Mouse (Mus musculus): Measurements from ENCODE around the gene Atp5g2. TPM values are rescaled to one million over a fixed set of nuclear protein-coding genes. Genes with fewer than 3 reads are reported as not detected.

Atp5g2 gene
- polyA plus RNA-seq, 1 experiment from 2014 or later: 72.3 TPM

DNA sequence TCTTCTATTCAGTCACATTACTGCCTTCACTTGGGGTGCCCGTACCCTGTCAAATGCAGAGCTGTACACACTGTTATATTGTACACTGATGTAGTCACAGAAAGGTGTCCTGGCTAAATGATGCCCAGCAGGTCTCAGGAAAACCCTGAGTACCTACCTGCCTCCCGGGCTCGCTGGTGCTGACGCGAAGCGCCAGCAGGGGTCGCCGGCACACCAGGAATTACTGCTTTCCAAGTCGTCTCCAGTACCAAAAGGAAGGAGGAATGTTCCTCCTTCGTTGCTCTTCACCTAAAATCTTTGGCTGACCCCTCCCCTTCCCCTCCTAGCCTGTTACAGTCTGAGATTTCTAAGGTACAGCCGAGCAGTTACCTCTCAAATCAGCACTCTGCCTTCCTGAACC, 26.0 kb upstream of the Atp5g2 start:
- DNase-seq (peak; percentile 87), ATAC-seq (ENCODE audit: low FRiP score, low TSS enrichment) (peak; percentile 6; the same call in 1 of the 2 replicates)
- no peaks in the 10 kb centered on the region for H3K36me3 ChIP-seq (ENCODE audit: control insufficient read depth, insufficient read depth, low read length)
- peaks cover 48% of the 10 kb centered on the region for H3K27me3 ChIP-seq (ENCODE audit: control insufficient read depth, insufficient read depth, low read length)
- H3K9me3 ChIP-seq (ENCODE audit: control insufficient read depth, low read length): no peaks in the 10 kb centered on the region
- H3K4me3 ChIP-seq (replicated peaks; ENCODE audit: low read depth, low read length): no peak overlapping the region
- WGBS: 2% methylated on average over 11 of the region's 11 CpGs
- no peak overlapping the region for H3K4me2 ChIP-seq (ENCODE audit: low read length)
- no peak overlapping the region for H3K27ac ChIP-seq (replicated peaks; ENCODE audit: low read depth, low read length)
- H3K4me1 ChIP-seq (ENCODE audit: control insufficient read depth, insufficient read depth, low read length): peaks cover 13% of the 10 kb centered on the region; the same call in 1 of the 2 replicates
- H3K9ac ChIP-seq (replicated peaks; ENCODE audit: low read length): no peak overlapping the region

DNA sequence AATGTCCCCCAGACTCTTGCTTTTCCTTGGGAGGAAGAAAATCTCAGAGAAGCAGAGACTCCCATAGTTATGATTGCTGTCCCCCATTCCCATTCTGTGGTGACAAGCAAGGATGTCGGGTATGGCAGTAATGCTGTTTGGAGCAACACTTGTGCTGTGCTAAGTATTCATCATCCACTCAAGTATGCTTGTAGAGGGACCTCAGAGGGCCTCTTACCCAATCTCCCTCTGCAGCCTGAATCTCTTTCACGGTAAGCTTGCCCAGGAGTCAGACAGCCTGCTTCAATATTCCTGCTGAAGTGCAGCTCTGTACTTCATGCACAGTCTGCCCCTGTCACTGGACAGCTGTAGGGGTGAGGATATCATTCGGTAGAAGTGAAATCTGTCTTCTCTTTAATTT, 24.7 kb upstream of the Atp5g2 start:
- H3K9me3 ChIP-seq (ENCODE audit: control insufficient read depth, low read length): no peaks in the 10 kb centered on the region
- DNase-seq (no peak), ATAC-seq (ENCODE audit: low FRiP score, low TSS enrichment) (no peak)
- peaks cover 21% of the 10 kb centered on the region; the same call in 1 of the 2 replicates for H3K4me1 ChIP-seq (ENCODE audit: control insufficient read depth, insufficient read depth, low read length)
- no peak overlapping the region for H3K9ac ChIP-seq (replicated peaks; ENCODE audit: low read length)
- no peak overlapping the region for H3K27ac ChIP-seq (replicated peaks; ENCODE audit: low read depth, low read length)
- no peak overlapping the region for H3K4me3 ChIP-seq (replicated peaks; ENCODE audit: low read depth, low read length)
- H3K27me3 ChIP-seq (ENCODE audit: control insufficient read depth, insufficient read depth, low read length): peaks cover 48% of the 10 kb centered on the region
- no peak overlapping the region for H3K4me2 ChIP-seq (ENCODE audit: low read length)
- no peaks in the 10 kb centered on the region for H3K36me3 ChIP-seq (ENCODE audit: control insufficient read depth, insufficient read depth, low read length)
- 42% methylated on average over 3 of the region's 3 CpGs for WGBS

DNA sequence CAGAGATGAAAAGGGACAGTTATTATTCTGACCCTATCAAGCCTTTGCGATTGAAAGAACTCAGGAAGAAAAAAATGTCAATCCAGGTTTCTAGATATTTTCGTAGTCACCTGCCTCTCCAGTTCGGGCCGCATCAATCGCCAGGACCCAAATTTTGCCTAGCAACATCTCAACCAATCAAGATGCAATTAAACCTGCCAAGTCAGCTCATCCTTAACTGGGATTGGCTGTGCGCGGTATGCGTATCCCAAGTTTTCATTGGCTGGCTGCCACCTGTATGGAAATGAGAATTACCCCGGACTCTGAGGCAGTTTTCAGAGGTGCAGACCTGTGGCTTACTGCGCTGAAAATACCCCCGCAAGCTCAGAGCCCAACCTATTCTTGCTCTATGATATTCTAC, 21.4 kb upstream of the Atp5g2 start:
- peaks cover 59% of the 10 kb centered on the region for H3K27me3 ChIP-seq (ENCODE audit: control insufficient read depth, insufficient read depth, low read length)
- no peaks in the 10 kb centered on the region for H3K9me3 ChIP-seq (ENCODE audit: control insufficient read depth, low read length)
- H3K36me3 ChIP-seq (ENCODE audit: control insufficient read depth, insufficient read depth, low read length): no peaks in the 10 kb centered on the region
- H3K4me3 ChIP-seq (replicated peaks; ENCODE audit: low read depth, low read length): peak overlapping the region; percentile 42
- peak overlapping the region; percentile 57; the same call in 1 of the 2 replicates for H3K9ac ChIP-seq (replicated peaks; ENCODE audit: low read length)
- H3K4me1 ChIP-seq (ENCODE audit: control insufficient read depth, insufficient read depth, low read length): peaks cover 27% of the 10 kb centered on the region; the same call in 1 of the 2 replicates
- peak; percentile 63 for ATAC-seq (ENCODE audit: low FRiP score, low TSS enrichment)
- H3K4me2 ChIP-seq (ENCODE audit: low read length): peak overlapping the region; percentile 71
- WGBS: under 1% methylated on average over 11 of the region's 11 CpGs
- peak; percentile 92 for DNase-seq
- H3K27ac ChIP-seq (replicated peaks; ENCODE audit: low read depth, low read length): peak overlapping the region; percentile 81

DNA sequence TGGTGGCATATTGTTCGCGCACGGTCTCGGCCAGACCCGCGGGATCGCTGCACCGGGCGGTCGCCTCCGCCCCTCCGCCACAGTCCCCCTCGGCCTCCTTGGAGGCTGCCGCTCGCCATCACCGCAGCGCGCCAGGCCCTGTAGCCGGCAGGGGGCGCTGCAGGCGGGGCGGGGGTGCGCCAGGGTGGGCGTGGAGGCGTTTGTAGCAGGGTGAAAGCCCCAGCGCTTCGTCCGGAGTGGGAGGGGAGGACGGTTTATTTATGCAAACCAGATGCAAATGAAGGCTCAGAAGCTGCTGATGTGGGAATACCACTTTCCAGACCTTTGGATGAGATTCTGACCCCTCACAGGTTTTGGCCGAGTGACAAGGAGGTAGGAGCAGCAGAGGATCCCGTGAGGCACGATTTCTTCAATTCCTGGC, 20.8 kb upstream of the Atp5g2 start:
- no peaks in the 10 kb centered on the region for H3K36me3 ChIP-seq (ENCODE audit: control insufficient read depth, insufficient read depth, low read length)
- H3K4me2 ChIP-seq (ENCODE audit: low read length): peak overlapping the region; percentile 71
- H3K4me1 ChIP-seq (ENCODE audit: control insufficient read depth, insufficient read depth, low read length): peaks cover 27% of the 10 kb centered on the region; the same call in 1 of the 2 replicates
- WGBS: under 1% methylated on average over 32 of the region's 32 CpGs
- DNase-seq: peak; percentile 91
- peak overlapping the region; percentile 81 for H3K27ac ChIP-seq (replicated peaks; ENCODE audit: low read depth, low read length)
- H3K9ac ChIP-seq (replicated peaks; ENCODE audit: low read length): peak overlapping the region; percentile 57
- peak overlapping the region; percentile 42 for H3K4me3 ChIP-seq (replicated peaks; ENCODE audit: low read depth, low read length)
- H3K27me3 ChIP-seq (ENCODE audit: control insufficient read depth, insufficient read depth, low read length): peaks cover 54% of the 10 kb centered on the region
- peak; percentile 83 for ATAC-seq (ENCODE audit: low FRiP score, low TSS enrichment)
- H3K9me3 ChIP-seq (ENCODE audit: control insufficient read depth, low read length): no peaks in the 10 kb centered on the region

DNA sequence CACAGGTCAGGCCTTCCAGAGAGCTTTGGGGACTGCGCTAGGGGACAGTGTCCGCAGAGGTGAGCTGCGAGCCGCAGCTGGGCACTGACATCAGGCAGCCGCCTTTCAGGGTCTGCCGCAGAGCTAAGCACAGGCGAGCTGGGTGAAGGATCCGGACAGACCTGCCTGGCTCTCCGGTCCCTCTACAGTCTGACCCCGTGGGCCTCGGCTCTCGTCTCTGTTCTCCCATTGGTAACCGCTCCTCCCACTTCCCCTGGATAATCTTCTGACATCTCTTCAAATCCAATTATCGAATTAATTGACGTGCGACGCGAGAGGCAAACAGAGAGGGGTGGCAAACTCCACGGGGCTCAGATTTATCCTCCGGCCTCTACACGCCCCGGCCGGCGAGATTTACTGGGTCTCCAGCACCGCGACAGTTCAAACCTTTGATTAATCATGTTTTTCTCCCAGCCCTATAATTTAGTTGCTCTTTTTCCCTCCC, 20.2 kb upstream of the Atp5g2 start:
- Histone ChIP-seq H3K36me3 (ENCODE audit: control insufficient read depth, insufficient read depth, low read length) (no peaks in the 10 kb centered on the region), H3K4me3 (replicated peaks; ENCODE audit: low read depth, low read length) (peak overlapping the region; percentile 42), H3K27ac (replicated peaks; ENCODE audit: low read depth, low read length) (peak overlapping the region; percentile 81), H3K9ac (replicated peaks; ENCODE audit: low read length) (peak overlapping the region; percentile 57), H3K27me3 (ENCODE audit: control insufficient read depth, insufficient read depth, low read length) (peaks cover 49% of the 10 kb centered on the region), H3K9me3 (ENCODE audit: control insufficient read depth, low read length) (no peaks in the 10 kb centered on the region), H3K4me2 (ENCODE audit: low read length) (peak overlapping the region; percentile 71), H3K4me1 (ENCODE audit: control insufficient read depth, insufficient read depth, low read length) (peaks cover 27% of the 10 kb centered on the region; the same call in 1 of the 2 replicates)
- 1% methylated on average over 26 of the region's 26 CpGs for WGBS
- peak; percentile 65 for ATAC-seq (ENCODE audit: low FRiP score, low TSS enrichment)
- DNase-seq: peak; percentile 79

DNA sequence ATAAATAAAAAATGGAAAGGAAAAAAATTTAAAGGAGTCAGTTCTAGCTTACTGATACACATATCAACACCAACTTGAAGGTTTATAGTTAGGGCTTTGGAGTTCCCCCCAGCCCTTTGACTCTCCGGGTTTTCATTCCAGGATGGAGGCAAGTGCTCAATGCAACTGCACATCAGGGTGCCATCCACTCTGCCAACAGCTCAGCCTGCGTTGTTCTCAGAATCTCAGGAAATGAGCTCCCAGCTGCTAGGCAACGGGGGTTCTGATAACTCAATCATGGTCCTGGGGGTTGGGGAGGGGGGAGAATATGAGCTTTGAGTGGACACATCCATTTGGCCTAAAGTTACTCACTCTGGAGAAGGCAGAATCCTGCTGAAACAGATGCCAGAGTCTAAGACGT, 13.6 kb upstream of the Atp5g2 start:
- ATAC-seq (ENCODE audit: low FRiP score, low TSS enrichment) (no peak), DNase-seq (peak; percentile 58)
- Histone ChIP-seq H3K4me3 (replicated peaks; ENCODE audit: low read depth, low read length) (no peak overlapping the region), H3K4me1 (ENCODE audit: control insufficient read depth, insufficient read depth, low read length) (0 out of 2 replicates have a peak, but pooled peaks cover 9% of the 10 kb centered on the region), H3K9me3 (ENCODE audit: control insufficient read depth, low read length) (no peaks in the 10 kb centered on the region), H3K36me3 (ENCODE audit: control insufficient read depth, insufficient read depth, low read length) (no peaks in the 10 kb centered on the region), H3K9ac (replicated peaks; ENCODE audit: low read length) (no peak overlapping the region), H3K27me3 (ENCODE audit: control insufficient read depth, insufficient read depth, low read length) (peaks cover 14% of the 10 kb centered on the region; the same call in 1 of the 2 replicates), H3K27ac (replicated peaks; ENCODE audit: low read depth, low read length) (no peak overlapping the region), H3K4me2 (ENCODE audit: low read length) (no peak overlapping the region)
- WGBS: 6% methylated on average over 4 of the region's 4 CpGs

DNA sequence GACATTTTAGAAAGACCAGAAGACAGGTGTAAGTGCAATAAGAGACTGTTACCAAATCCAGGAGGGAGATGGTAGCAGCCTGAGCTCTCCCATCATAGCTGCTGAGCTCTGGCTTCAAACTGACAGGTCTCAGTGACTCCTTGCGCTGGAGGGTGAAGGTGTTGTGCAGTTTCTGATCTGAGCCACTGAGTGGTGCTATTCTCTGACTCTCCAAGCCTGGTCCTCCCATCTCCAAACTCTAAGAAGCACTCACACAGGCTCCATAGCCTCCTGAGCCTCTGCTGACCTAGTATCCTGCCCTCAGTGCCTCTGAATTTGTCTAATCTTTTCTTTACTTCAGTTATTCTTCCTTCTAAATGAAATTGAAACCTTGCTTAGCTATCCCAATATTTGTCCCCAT, 11.5 kb upstream of the Atp5g2 start:
- no peak overlapping the region for H3K4me2 ChIP-seq (ENCODE audit: low read length)
- ATAC-seq (ENCODE audit: low FRiP score, low TSS enrichment) (no peak), DNase-seq (peak; percentile 55)
- no peak overlapping the region for H3K9ac ChIP-seq (replicated peaks; ENCODE audit: low read length)
- H3K36me3 ChIP-seq (ENCODE audit: control insufficient read depth, insufficient read depth, low read length): no peaks in the 10 kb centered on the region
- H3K4me3 ChIP-seq (replicated peaks; ENCODE audit: low read depth, low read length): no peak overlapping the region
- no peak overlapping the region for H3K27ac ChIP-seq (replicated peaks; ENCODE audit: low read depth, low read length)
- peaks cover 3% of the 10 kb centered on the region; the same call in 1 of the 2 replicates for H3K27me3 ChIP-seq (ENCODE audit: control insufficient read depth, insufficient read depth, low read length)
- H3K9me3 ChIP-seq (ENCODE audit: control insufficient read depth, low read length): no peaks in the 10 kb centered on the region
- WGBS: 4% methylated on average over 1 of the region's 1 CpGs
- H3K4me1 ChIP-seq (ENCODE audit: control insufficient read depth, insufficient read depth, low read length): 0 out of 2 replicates have a peak, but pooled peaks cover 9% of the 10 kb centered on the region

DNA sequence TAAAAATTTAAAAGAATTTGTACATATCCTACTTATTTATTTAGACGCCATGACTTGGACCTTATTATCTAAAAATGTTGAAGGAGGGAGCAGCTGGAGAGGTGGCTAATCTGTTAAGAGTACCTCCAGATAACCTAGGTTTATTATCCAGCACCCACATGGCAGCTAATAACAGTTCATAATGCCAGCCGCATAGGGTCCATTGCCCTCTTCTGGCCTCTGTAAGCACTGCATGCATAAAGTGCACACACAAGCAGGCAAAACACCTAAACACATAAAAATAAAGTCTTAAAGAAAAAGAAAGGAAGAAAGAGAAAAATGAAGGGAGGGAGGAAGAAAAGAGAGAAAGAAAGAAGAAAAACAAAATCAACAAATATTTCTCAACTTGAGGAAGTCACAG, 4.2 kb upstream of the Atp5g2 start:
- Histone ChIP-seq H3K4me1 (ENCODE audit: control insufficient read depth, insufficient read depth, low read length) (peaks cover 15% of the 10 kb centered on the region), H3K9me3 (ENCODE audit: control insufficient read depth, low read length) (no peaks in the 10 kb centered on the region)

DNA sequence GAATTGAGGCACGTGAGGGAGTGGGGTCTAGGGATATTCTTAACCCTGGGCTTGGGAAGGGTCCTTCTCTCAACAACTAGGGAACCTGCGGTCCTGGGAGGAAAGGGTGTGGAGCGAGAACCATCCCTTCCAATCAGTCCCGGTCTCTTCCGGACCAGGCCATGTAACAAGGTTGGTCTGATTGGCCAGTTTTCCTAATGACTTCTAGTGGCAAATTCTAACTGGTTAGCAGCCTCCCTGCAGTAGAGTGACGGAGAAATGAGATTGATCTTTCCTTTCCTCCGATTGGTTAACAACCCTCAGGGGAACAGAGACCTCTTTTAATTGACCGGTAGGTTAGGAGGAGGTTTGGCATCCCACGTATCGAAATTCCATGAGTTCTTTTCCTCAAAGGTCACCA, 1.4 kb upstream of the Atp5g2 start:
- H3K27ac ChIP-seq (replicated peaks; ENCODE audit: low read depth, low read length): peak overlapping the region; percentile 99
- H3K9me3 ChIP-seq (ENCODE audit: control insufficient read depth, low read length): no peaks in the 10 kb centered on the region
- ATAC-seq (ENCODE audit: low FRiP score, low TSS enrichment): peak; percentile 38; the same call in 1 of the 2 replicates
- no peak overlapping the region for H3K9ac ChIP-seq (replicated peaks; ENCODE audit: low read length)
- peak overlapping the region; percentile 82 for H3K4me2 ChIP-seq (ENCODE audit: low read length)
- H3K36me3 ChIP-seq (ENCODE audit: control insufficient read depth, insufficient read depth, low read length): no peaks in the 10 kb centered on the region
- no peaks in the 10 kb centered on the region for H3K27me3 ChIP-seq (ENCODE audit: control insufficient read depth, insufficient read depth, low read length)
- H3K4me3 ChIP-seq (replicated peaks; ENCODE audit: low read depth, low read length): peak overlapping the region; percentile 45; the same call in 1 of the 2 replicates
- peaks cover 25% of the 10 kb centered on the region for H3K4me1 ChIP-seq (ENCODE audit: control insufficient read depth, insufficient read depth, low read length)
- peak; percentile 88 for DNase-seq
- WGBS: 3% methylated on average over 10 of the region's 10 CpGs

More for the DNA sequence above, 4.2 kb upstream of the Atp5g2 start:
- H3K36me3 ChIP-seq (ENCODE audit: control insufficient read depth, insufficient read depth, low read length): no peaks in the 10 kb centered on the region
- H3K27me3 ChIP-seq (ENCODE audit: control insufficient read depth, insufficient read depth, low read length): no peaks in the 10 kb centered on the region
- no peak overlapping the region for H3K4me2 ChIP-seq (ENCODE audit: low read length)
- no peak for ATAC-seq (ENCODE audit: low FRiP score, low TSS enrichment)
- no peak for DNase-seq
- 94% methylated on average over 2 of the region's 2 CpGs for WGBS
- no peak overlapping the region for H3K4me3 ChIP-seq (replicated peaks; ENCODE audit: low read depth, low read length)
- H3K9ac ChIP-seq (replicated peaks; ENCODE audit: low read length): no peak overlapping the region
- H3K27ac ChIP-seq (replicated peaks; ENCODE audit: low read depth, low read length): no peak overlapping the region

Data from midbrain, embryonic 14.5 days (tissue).